Mouse (Mus musculus) liver, postnatal 0 days (tissue): ENCODE measurements around the gene Actrt3. TPM values are rescaled to one million over a fixed set of nuclear protein-coding genes. Genes with fewer than 3 reads are reported as not detected.
A peak's percentile ranks its signal among the peaks of the same experiment; 100 is the strongest.

Experiments used
- ATAC-seq: fragments of 200-750 bp; cut with Nextera tagmentation; 2 replicates; pipeline ENCODE4 v1.8.0; 2017; ENCODE audit warnings: mild to moderate bottlenecking, moderate library complexity
- DNase-seq: peaks from one replicate; pipeline ENCODE4 v3.0.0-alpha.2; 2016
- H3K27ac ChIP-seq: fragments of 300-500 bp; sonication (generic); 2 replicates; pipeline ENCODE4 v1.5.1; 2014; ENCODE audit warnings: antibody characterized with exemption, moderate library complexity, mild to moderate bottlenecking, low read depth
- H3K27me3 ChIP-seq: fragments of 300-500 bp; sonication (generic); 2 replicates; pipeline ENCODE4 v1.6.1; 2014; ENCODE audit warnings: low read length, control low read depth, mixed read lengths; ENCODE audit not compliant: insufficient read depth
- H3K36me3 ChIP-seq: fragments of 300-500 bp; sonication (generic); replicated peaks from 2 replicates; pipeline ENCODE4 v1.6.1; 2014; ENCODE audit warnings: mild to moderate bottlenecking, control low read depth, low read length, moderate library complexity, mixed read lengths; ENCODE audit not compliant: insufficient read depth
- H3K4me1 ChIP-seq: fragments of 300-500 bp; sonication (generic); 2 replicates; pipeline ENCODE4 v1.6.1; 2014; ENCODE audit warnings: antibody characterized with exemption, mild to moderate bottlenecking, control low read depth; ENCODE audit not compliant: insufficient read depth
- H3K4me2 ChIP-seq: fragments of 300-500 bp; sonication (generic); 2 replicates; pipeline ENCODE4 v1.6.1; 2014; ENCODE audit warnings: low read depth, mild to moderate bottlenecking, low read length, moderate library complexity, mixed read lengths
- H3K4me3 ChIP-seq: fragments of 300-500 bp; sonication (generic); 2 replicates; pipeline ENCODE4 v1.5.1; 2014; ENCODE audit warnings: low read depth, low read length
- H3K9ac ChIP-seq: fragments of 300-500 bp; sonication (generic); replicated peaks from 2 replicates; pipeline ENCODE4 v1.6.1; 2014; ENCODE audit warnings: mild to moderate bottlenecking, moderate library complexity
- H3K9me3 ChIP-seq: fragments of 300-500 bp; sonication (generic); 2 replicates; pipeline ENCODE4 v1.6.1; 2016; ENCODE audit warnings: mild to moderate bottlenecking, control low read depth, low read length, mixed read lengths
- CTCF ChIP-seq: sonication (generic); IDR thresholded peaks from 2 replicates; pipeline ENCODE4 v1.5.1; 2016; ENCODE audit warnings: antibody characterized with exemption, low read depth
- EP300 ChIP-seq: IDR thresholded peaks from 2 replicates; pipeline ENCODE4 v1.6.1; 2016; ENCODE audit warnings: antibody characterized with exemption, low read depth, mild to moderate bottlenecking
- WGBS: fragments of 180-500 bp; shearing (Covaris S2); extraction: QIAGEN DNeasy Blood & Tissue Kit; methylation state at CpG from one replicate; pipeline ENCODE4 v1.1.7; 2014; ENCODE audit not compliant: insufficient replicate concordance; 5-methylcytosine and 5-hydroxymethylcytosine counted together
- polyA plus RNA-seq: library from polyadenylated mRNA; unstranded; fragments of >200 nt; fragmentation: Nextera tagmentation; extraction: Ambion mirVana; gene quantifications from 2 replicates; pipeline ENCODE4 v1.2.1, GENCODE M21; 2015

Gene Actrt3
- polyA plus RNA-seq, 1 experiment from 2014 or later, result not detected

DNA sequence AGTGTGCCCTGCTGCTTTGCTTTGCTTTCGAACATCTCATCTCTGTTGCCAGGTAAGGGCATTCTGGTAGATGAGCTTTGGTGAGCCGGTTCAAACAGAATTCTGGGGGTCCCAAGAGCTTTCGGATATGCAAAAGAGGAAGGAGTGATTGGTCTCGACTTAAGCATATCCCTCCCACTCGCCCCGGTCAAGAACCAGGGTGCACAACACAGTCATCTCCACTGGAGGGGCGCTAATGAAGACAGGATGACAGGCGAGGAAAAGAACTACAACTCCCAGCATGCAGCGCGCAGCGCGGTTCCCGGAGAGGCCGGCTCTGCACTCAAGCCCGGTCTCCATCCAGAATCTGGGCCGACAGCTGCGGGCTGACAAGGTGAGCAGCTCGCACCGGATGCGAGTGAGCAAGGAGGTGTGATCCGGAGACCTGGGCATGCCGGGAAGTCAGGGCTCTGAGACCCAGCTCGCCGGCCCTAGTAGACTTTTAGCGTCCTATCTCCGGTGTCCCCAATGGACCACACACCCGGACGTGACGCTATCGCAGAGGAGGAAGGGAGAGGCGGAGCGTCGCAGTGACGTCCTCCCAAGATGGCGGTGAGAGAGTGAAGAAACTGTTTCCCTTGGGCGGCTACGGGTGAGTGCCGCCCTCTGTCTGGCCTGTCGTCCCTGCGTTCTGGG, 2.5 kb upstream of the Actrt3 start, which contains the start of gene Mynn:
TSS of gene Mynn (plus strand) at position 1 of the 675 bp plus-strand sequence.
- H3K27me3 ChIP-seq, result peaks cover 5% of the 10 kb centered on the region; the same call in 1 of the 2 replicates
- ATAC-seq (peak; percentile 92), DNase-seq (peak; percentile 97)
- peaks cover 17% of the 10 kb centered on the region for H3K36me3 ChIP-seq
- H3K27ac ChIP-seq, result peak within 1 kb of the TSS; percentile 99
- H3K4me2 ChIP-seq, result peak within 1 kb of the TSS; percentile 84
- peak within 1 kb of the TSS; percentile 95 for H3K9ac ChIP-seq
- peaks cover 24% of the 10 kb centered on the region for H3K4me1 ChIP-seq
- WGBS, result 0% methylated on average over 40 of the region's 40 CpGs
- TF ChIP-seq CTCF (peak; percentile 67), EP300 (0 out of 2 replicates have a peak, but pooled peaks have one; percentile 10)
- H3K9me3 ChIP-seq, result no peaks in the 10 kb centered on the region
- H3K4me3 ChIP-seq, result peak within 1 kb of the TSS; percentile 88

DNA sequence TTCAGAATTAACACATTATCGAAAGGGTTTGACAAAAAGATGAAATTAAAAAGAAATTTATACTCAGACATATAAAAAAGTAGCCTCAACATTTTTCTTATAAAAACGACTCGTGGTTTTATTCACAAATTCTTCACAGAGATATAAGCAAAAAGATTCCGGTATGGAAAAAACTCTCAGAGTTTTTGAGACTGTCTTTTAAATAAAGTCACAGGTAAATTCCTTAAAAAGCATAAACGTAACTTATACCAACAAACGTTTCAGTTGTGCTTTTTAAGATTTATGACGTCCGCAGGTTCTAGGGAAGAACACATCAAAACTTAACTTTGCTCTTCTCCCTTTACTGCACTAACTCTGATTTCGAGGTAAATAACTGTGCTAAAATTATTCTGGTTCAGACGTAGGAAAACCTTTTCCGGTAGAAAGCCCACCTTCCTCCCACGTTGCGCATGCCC, 1.9 kb upstream of the Actrt3 start:
- ATAC-seq, result no peak
- Histone ChIP-seq H3K4me1 (peaks cover 24% of the 10 kb centered on the region), H3K36me3 (peaks cover 15% of the 10 kb centered on the region), H3K27ac (peak overlapping the region; percentile 99), H3K4me3 (peak overlapping the region; percentile 88), H3K9me3 (no peaks in the 10 kb centered on the region), H3K9ac (peak overlapping the region; percentile 95), H3K27me3 (peaks cover 5% of the 10 kb centered on the region; the same call in 1 of the 2 replicates), H3K4me2 (peak overlapping the region; percentile 84)
- TF ChIP-seq EP300 (no peak), CTCF (no peak)
- under 1% methylated on average over 13 of the region's 13 CpGs for WGBS
- DNase-seq, result no peak

- no peaks in the 10 kb centered on the region for H3K9me3 ChIP-seq
- H3K27me3 ChIP-seq, result peaks cover 5% of the 10 kb centered on the region; the same call in 1 of the 2 replicates
- H3K27ac ChIP-seq, result peak overlapping the region; percentile 99
- ATAC-seq (peak; percentile 26), DNase-seq (peak; percentile 89)
- H3K4me1 ChIP-seq, result peaks cover 24% of the 10 kb centered on the region
- TF ChIP-seq EP300 (peak; percentile 75), CTCF (no peak)
- H3K4me3 ChIP-seq, result peak overlapping the region; percentile 88
- H3K9ac ChIP-seq, result peak overlapping the region; percentile 65; the same call in 1 of the 2 replicates
- H3K4me2 ChIP-seq, result peak overlapping the region; percentile 84
- WGBS, result under 1% methylated on average over 17 of the region's 17 CpGs
- peaks cover 11% of the 10 kb centered on the region for H3K36me3 ChIP-seq
These were observed 1.4 kb upstream of the Actrt3 start for GRCm38 (mm10) chr3:30601175-30601574.

- Histone ChIP-seq H3K4me3 (peak overlapping the region; percentile 88), H3K4me2 (peak overlapping the region; percentile 84), H3K4me1 (peaks cover 24% of the 10 kb centered on the region), H3K9ac (peak overlapping the region; percentile 65), H3K9me3 (no peaks in the 10 kb centered on the region), H3K36me3 (peaks cover 6% of the 10 kb centered on the region), H3K27me3 (peaks cover 5% of the 10 kb centered on the region; the same call in 1 of the 2 replicates), H3K27ac (peak overlapping the region; percentile 58; the same call in 1 of the 2 replicates)
- peak; percentile 35 for DNase-seq
- TF ChIP-seq CTCF (no peak), EP300 (no peak)
- no peak for ATAC-seq
- under 1% methylated on average over 14 of the region's 14 CpGs for WGBS
These were observed 978 bp upstream of the Actrt3 start for GRCm38 (mm10) chr3:30600717-30601116.

GRCm38 (mm10) chr3:30597271-30597670, 2.5 kb downstream of the Actrt3 start:
- TF ChIP-seq CTCF, result no peak
- no peak for TF ChIP-seq EP300
- no peak for DNase-seq
- Histone ChIP-seq H3K27ac (no peak overlapping the region), H3K4me3 (no peak overlapping the region), H3K9me3 (no peaks in the 10 kb centered on the region), H3K9ac (no peak overlapping the region), H3K4me2 (no peak overlapping the region), H3K36me3 (no peaks in the 10 kb centered on the region), H3K4me1 (peaks cover 26% of the 10 kb centered on the region), H3K27me3 (peaks cover 5% of the 10 kb centered on the region; the same call in 1 of the 2 replicates)
- WGBS, result 84% methylated on average over 7 of the region's 7 CpGs
- ATAC-seq, result no peak

GRCm38 (mm10) chr3:30595111-30595832, 4.5 kb downstream of the Actrt3 start:
- WGBS, result 1% methylated on average over 62 of the region's 62 CpGs
- TF ChIP-seq CTCF, result no peak
- TF ChIP-seq EP300, result no peak
- Histone ChIP-seq H3K9me3 (no peaks in the 10 kb centered on the region), H3K4me1 (peaks cover 23% of the 10 kb centered on the region), H3K27ac (no peak overlapping the region), H3K27me3 (peaks cover 5% of the 10 kb centered on the region; the same call in 1 of the 2 replicates), H3K9ac (peak overlapping the region; percentile 72), H3K36me3 (no peaks in the 10 kb centered on the region), H3K4me3 (peak overlapping the region; percentile 63), H3K4me2 (peak overlapping the region; percentile 94)
- DNase-seq (peak; percentile 44), ATAC-seq (peak; percentile 43)
